Mouse (Mus musculus): ENCODE results near the gene Coasy. TPM values are rescaled to one million over a fixed set of nuclear protein-coding genes. Genes with fewer than 3 reads are reported as not detected.

The Coasy gene
- 39.1 and 40.5 TPM in 2 replicates for polyA plus RNA-seq (2014; fragmentation: Nextera tagmentation; extraction: Ambion mirVana)

DNA sequence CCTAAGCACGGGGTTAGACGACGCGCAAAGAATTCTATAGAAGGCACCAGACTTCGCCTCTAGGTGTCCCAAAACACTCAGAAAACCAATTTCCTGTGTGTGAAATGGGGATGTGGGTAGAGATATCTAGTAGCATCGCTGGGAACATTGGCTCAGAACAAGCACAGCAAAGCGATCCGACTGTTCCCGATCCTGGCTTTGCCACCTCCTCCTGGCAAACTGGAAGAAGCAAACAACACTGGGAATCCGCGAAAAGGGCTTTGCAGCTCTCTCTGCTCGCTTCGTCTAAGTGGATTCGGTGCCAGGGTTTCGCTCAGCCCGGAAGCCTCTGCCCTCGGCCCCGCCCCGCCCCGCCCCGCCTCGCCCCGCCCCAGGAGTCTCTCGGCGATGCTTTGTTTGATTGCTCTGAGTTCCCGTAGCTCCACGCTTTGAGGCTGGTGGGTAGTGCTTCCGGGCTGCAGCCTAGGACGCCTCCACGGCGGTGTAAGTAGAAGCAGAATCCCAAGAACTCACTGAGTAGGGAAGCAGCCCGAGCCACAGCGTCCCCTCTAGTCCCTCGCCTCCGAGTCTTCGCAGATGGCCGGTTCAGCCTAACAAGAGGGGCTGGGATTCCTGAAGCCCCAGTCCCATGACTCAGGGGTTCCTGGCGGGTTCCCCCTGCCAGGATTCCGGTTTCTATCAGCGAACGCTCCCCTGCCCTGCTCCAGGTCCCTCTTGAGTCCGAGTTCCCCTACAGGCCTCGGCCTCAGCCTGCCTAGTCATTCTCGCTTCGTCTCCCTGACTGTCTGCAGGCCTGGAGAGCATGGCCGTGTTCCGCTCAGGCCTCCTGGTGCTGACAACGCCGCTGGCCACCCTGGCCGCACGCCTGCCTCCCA is at the start of gene Coasy:
TSS of gene Coasy (plus strand) at position 358 of the 875 bp plus-strand sequence.
- peak within 1 kb of the TSS; percentile 88 for H3K4me3 ChIP-seq (ENCODE audit: low read depth, low read length)
- peaks cover 10% of the 10 kb centered on the region; the same call in 1 of the 2 replicates for H3K36me3 ChIP-seq (ENCODE audit: control insufficient read depth, insufficient read depth, low read length)
- ATAC-seq (ENCODE audit: low read depth) = peak; percentile 92
- DNase-seq (ENCODE audit: low spot score) = peak; percentile 96
- H3K4me2 ChIP-seq (ENCODE audit: low read depth, low read length) = peak within 1 kb of the TSS; percentile 95
- H3K4me1 ChIP-seq (ENCODE audit: control insufficient read depth, insufficient read depth, low read length) = peaks cover 7% of the 10 kb centered on the region
- peak within 1 kb of the TSS; percentile 90 for H3K9ac ChIP-seq (ENCODE audit: low read depth, low read length)
- under 1% methylated on average over 34 of the region's 51 CpGs for WGBS
- H3K9me3 ChIP-seq (ENCODE audit: control insufficient read depth, low read length) = no peaks in the 10 kb centered on the region
- peak within 1 kb of the TSS; percentile 91 for H3K27ac ChIP-seq (replicated peaks; ENCODE audit: low read depth, low read length)
- peaks cover 43% of the 10 kb centered on the region for H3K27me3 ChIP-seq (replicated peaks; ENCODE audit: control insufficient read depth, insufficient read depth, low read length)

DNA sequence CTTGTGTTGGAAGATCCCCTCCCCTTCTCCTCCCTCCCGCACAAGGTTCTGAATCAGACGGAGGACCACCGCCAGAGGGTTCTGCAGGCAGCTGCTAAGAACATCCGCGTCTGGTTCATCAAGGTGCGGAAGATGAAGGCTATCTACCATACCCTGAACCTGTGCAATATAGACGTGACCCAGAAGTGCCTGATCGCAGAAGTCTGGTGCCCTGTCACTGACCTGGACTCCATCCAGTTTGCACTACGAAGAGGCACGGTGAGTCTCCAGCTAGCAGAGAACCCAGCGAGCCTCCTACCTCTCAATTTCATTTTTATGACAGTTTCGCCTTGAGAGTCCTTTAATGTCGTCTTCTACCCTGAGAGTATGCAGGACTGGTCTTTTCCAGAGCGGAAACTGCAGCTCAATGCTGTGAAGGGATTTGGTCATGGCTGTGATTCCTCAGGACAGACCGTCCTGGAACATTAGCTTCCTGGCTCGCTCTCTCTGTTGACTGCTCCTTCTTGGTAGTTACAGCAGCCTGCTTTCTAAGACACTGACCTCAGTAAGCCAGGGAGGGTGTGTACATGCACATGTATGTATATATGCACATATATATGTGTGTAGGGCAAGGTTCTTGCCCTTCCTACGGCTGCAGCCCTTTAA is 48.4 kb upstream of the Coasy start:
- no peak for DNase-seq (ENCODE audit: low spot score)
- ATAC-seq (ENCODE audit: low read depth) = no peak
- Histone ChIP-seq H3K4me1 (ENCODE audit: control insufficient read depth, insufficient read depth, low read length) (no peaks in the 10 kb centered on the region), H3K4me3 (ENCODE audit: low read depth, low read length) (no peak overlapping the region), H3K9me3 (ENCODE audit: control insufficient read depth, low read length) (no peaks in the 10 kb centered on the region), H3K4me2 (ENCODE audit: low read depth, low read length) (no peak overlapping the region), H3K36me3 (ENCODE audit: control insufficient read depth, insufficient read depth, low read length) (peaks cover 82% of the 10 kb centered on the region), H3K27ac (replicated peaks; ENCODE audit: low read depth, low read length) (no peak overlapping the region), H3K27me3 (replicated peaks; ENCODE audit: control insufficient read depth, insufficient read depth, low read length) (no peaks in the 10 kb centered on the region), H3K9ac (ENCODE audit: low read depth, low read length) (no peak overlapping the region)
- 95% methylated on average over 17 of the region's 17 CpGs for WGBS

DNA sequence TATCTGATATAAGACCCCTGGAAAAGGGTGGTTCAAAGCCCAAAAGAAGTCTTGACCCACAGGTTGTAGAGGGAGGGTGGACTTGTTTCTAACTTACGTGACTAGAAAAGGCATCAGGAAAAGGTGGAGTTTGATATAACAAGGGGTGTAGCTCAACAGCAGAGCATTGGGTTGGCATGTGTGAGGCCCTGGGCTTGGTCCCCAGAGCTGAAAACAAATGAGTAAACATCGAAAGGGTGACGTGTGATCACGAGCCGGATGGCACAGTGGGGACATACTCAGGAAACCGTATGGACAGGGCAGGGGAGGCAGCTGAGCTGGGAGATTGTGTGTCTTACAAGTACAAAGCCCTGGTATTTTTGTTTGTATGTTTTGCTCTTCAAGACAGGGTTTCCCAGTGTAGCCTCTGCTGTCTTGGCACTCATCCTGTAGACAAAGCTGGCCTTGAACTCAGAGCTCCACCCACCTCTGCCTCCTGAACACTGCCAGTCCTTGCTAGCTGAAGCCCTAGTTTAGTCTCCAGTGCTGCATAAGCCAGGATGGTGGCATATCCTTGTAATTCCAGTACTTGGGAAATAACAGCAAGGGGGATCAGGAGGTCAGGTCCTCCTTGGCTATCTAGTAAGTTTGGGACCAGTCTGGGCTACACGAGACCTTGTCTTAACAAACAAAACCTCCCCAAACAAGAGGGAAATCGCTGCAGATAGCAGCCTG is 47.6 kb upstream of the Coasy start:
- no peak for DNase-seq (ENCODE audit: low spot score)
- WGBS = 88% methylated on average over 8 of the region's 8 CpGs
- ATAC-seq (ENCODE audit: low read depth) = no peak

DNA sequence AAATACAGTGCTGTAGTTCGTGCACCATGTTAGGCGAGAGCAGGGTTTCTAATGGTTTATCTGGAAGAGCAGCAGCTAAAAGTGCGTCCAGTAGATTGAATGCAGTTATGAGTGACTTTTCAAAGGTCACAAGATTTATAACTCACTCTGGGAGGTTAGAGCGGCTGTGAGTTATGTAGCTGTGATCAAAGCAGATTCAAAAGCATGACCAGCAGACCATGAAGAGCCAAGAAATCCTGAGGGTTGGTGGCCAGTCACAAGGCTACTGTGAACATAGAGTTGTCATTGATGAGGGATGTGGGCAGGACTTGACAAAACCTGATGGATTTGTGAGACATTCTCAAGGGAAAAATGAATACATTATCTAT is 47.1 kb upstream of the Coasy start:
- H3K9ac ChIP-seq (ENCODE audit: low read depth, low read length) = no peak overlapping the region
- H3K36me3 ChIP-seq (ENCODE audit: control insufficient read depth, insufficient read depth, low read length) = peaks cover 81% of the 10 kb centered on the region
- no peaks in the 10 kb centered on the region for H3K9me3 ChIP-seq (ENCODE audit: control insufficient read depth, low read length)
- no peak for DNase-seq (ENCODE audit: low spot score)
- H3K4me2 ChIP-seq (ENCODE audit: low read depth, low read length) = no peak overlapping the region
- no peaks in the 10 kb centered on the region for H3K27me3 ChIP-seq (replicated peaks; ENCODE audit: control insufficient read depth, insufficient read depth, low read length)
- H3K4me1 ChIP-seq (ENCODE audit: control insufficient read depth, insufficient read depth, low read length) = no peaks in the 10 kb centered on the region
- ATAC-seq (ENCODE audit: low read depth) = no peak
- 85% methylated on average over 4 of the region's 4 CpGs for WGBS
- no peak overlapping the region for H3K27ac ChIP-seq (replicated peaks; ENCODE audit: low read depth, low read length)
- H3K4me3 ChIP-seq (ENCODE audit: low read depth, low read length) = no peak overlapping the region

More for the DNA sequence above, 47.6 kb upstream of the Coasy start:
- H3K27me3 ChIP-seq (replicated peaks; ENCODE audit: control insufficient read depth, insufficient read depth, low read length) = no peaks in the 10 kb centered on the region
- H3K36me3 ChIP-seq (ENCODE audit: control insufficient read depth, insufficient read depth, low read length) = peaks cover 80% of the 10 kb centered on the region
- no peaks in the 10 kb centered on the region for H3K4me1 ChIP-seq (ENCODE audit: control insufficient read depth, insufficient read depth, low read length)
- H3K27ac ChIP-seq (replicated peaks; ENCODE audit: low read depth, low read length) = no peak overlapping the region
- H3K4me3 ChIP-seq (ENCODE audit: low read depth, low read length) = no peak overlapping the region
- no peaks in the 10 kb centered on the region for H3K9me3 ChIP-seq (ENCODE audit: control insufficient read depth, low read length)
- H3K9ac ChIP-seq (ENCODE audit: low read depth, low read length) = no peak overlapping the region
- H3K4me2 ChIP-seq (ENCODE audit: low read depth, low read length) = no peak overlapping the region

DNA sequence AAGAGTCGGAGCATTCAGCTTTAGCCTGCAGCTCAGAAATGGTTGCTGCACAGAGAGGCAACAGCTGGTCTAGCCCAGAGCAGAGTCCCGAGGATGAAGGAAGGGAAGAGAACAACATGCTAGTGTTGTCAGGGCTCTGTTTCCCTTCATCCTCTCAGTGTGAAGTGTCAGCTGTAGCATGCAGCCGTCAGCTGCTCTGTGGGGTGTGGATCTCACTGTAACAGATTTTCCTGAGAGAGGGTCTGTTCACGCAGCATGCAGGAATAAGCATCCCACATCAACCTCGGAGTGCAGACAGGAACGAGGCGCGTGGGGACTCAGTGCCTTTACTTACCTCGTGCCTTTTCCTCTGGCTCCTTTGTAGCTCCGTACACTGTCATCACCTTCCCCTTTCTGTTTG is 44.6 kb upstream of the Coasy start:
- H3K27me3 ChIP-seq (replicated peaks; ENCODE audit: control insufficient read depth, insufficient read depth, low read length) = no peaks in the 10 kb centered on the region
- DNase-seq (ENCODE audit: low spot score) = no peak
- no peak for ATAC-seq (ENCODE audit: low read depth)
- H3K27ac ChIP-seq (replicated peaks; ENCODE audit: low read depth, low read length) = no peak overlapping the region
- WGBS = 74% methylated on average over 10 of the region's 10 CpGs
- no peak overlapping the region for H3K9ac ChIP-seq (ENCODE audit: low read depth, low read length)
- H3K36me3 ChIP-seq (ENCODE audit: control insufficient read depth, insufficient read depth, low read length) = peaks cover 75% of the 10 kb centered on the region
- no peak overlapping the region for H3K4me2 ChIP-seq (ENCODE audit: low read depth, low read length)
- H3K4me3 ChIP-seq (ENCODE audit: low read depth, low read length) = no peak overlapping the region
- no peaks in the 10 kb centered on the region for H3K9me3 ChIP-seq (ENCODE audit: control insufficient read depth, low read length)
- H3K4me1 ChIP-seq (ENCODE audit: control insufficient read depth, insufficient read depth, low read length) = no peaks in the 10 kb centered on the region

DNA sequence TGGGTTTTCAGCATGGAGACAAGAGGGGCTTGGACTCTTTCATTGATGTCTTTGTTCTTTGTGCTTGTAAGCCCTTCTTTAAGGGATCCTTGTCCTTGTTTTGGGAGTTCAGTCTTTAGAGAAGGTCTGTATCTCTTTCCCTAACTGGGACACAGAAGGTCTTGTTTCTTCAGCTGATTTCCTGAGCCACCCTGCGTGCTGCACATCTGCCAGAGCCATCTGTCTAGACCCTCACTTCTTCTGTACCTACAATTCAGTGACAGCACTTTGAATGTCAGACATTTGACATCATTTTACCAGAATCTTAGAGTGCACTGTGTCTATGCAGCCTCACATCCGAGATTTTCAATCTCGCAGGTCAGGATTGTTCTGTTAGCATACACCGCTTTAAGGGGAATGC is 36.5 kb upstream of the Coasy start:
- Histone ChIP-seq H3K9me3 (ENCODE audit: control insufficient read depth, low read length) (no peaks in the 10 kb centered on the region), H3K4me1 (ENCODE audit: control insufficient read depth, insufficient read depth, low read length) (no peaks in the 10 kb centered on the region), H3K27ac (replicated peaks; ENCODE audit: low read depth, low read length) (no peak overlapping the region), H3K27me3 (replicated peaks; ENCODE audit: control insufficient read depth, insufficient read depth, low read length) (no peaks in the 10 kb centered on the region), H3K4me2 (ENCODE audit: low read depth, low read length) (no peak overlapping the region), H3K4me3 (ENCODE audit: low read depth, low read length) (no peak overlapping the region), H3K9ac (ENCODE audit: low read depth, low read length) (no peak overlapping the region), H3K36me3 (ENCODE audit: control insufficient read depth, insufficient read depth, low read length) (peaks cover 77% of the 10 kb centered on the region)
- WGBS = 90% methylated on average over 4 of the region's 4 CpGs
- no peak for ATAC-seq (ENCODE audit: low read depth)
- DNase-seq (ENCODE audit: low spot score) = no peak

DNA sequence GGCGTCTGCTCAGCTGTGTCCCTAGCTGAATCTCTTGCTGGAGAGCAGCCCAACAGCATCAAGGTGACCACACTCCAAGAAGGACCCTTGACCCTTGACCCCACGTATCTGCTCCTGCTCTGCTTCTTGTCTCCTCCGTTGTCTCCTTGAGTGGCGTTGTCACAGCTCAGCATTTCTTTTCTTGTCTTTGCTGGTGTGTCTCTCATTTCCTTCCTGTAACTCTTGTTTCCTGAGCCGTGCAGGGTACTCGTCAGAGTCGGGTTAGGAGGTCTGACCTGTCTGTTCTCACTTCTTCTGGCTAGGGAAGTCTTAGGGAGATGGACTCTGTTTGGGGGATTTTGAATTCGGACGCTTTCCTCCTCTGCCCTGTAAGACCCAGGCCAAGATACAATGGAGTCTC is 35.9 kb upstream of the Coasy start:
- H3K27me3 ChIP-seq (replicated peaks; ENCODE audit: control insufficient read depth, insufficient read depth, low read length) = no peaks in the 10 kb centered on the region
- H3K36me3 ChIP-seq (ENCODE audit: control insufficient read depth, insufficient read depth, low read length) = peaks cover 78% of the 10 kb centered on the region
- no peak overlapping the region for H3K4me2 ChIP-seq (ENCODE audit: low read depth, low read length)
- DNase-seq (ENCODE audit: low spot score) (no peak), ATAC-seq (ENCODE audit: low read depth) (no peak)
- no peak overlapping the region for H3K9ac ChIP-seq (ENCODE audit: low read depth, low read length)
- WGBS = 60% methylated on average over 9 of the region's 9 CpGs
- H3K4me3 ChIP-seq (ENCODE audit: low read depth, low read length) = no peak overlapping the region
- H3K9me3 ChIP-seq (ENCODE audit: control insufficient read depth, low read length) = no peaks in the 10 kb centered on the region
- no peak overlapping the region for H3K27ac ChIP-seq (replicated peaks; ENCODE audit: low read depth, low read length)
- no peaks in the 10 kb centered on the region for H3K4me1 ChIP-seq (ENCODE audit: control insufficient read depth, insufficient read depth, low read length)

DNA sequence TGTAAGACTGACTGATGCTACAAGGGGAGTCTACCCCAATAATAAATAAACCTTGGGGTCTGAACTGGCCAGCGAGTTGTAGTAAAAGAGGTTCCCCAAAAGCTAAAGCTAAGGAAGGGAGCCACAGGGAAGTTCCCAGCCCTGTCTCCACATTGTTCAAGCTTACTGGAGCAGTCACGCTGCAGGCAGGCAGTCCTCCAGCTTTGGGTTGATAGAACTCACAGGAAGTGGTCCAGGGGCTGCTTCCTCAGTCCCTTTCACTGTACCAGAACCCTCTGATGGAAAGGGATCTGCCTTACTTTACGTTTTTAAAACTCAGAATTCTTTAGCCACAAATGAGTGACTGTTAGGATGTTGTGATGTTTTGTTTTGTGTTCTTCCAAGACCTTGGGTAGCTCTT is 34.9 kb upstream of the Coasy start:
- no peak overlapping the region for H3K9ac ChIP-seq (ENCODE audit: low read depth, low read length)
- H3K9me3 ChIP-seq (ENCODE audit: control insufficient read depth, low read length) = no peaks in the 10 kb centered on the region
- no peak overlapping the region for H3K4me3 ChIP-seq (ENCODE audit: low read depth, low read length)
- H3K4me2 ChIP-seq (ENCODE audit: low read depth, low read length) = no peak overlapping the region
- no peak for ATAC-seq (ENCODE audit: low read depth)
- WGBS = 91% methylated on average over 3 of the region's 3 CpGs
- H3K27me3 ChIP-seq (replicated peaks; ENCODE audit: control insufficient read depth, insufficient read depth, low read length) = no peaks in the 10 kb centered on the region
- no peak for DNase-seq (ENCODE audit: low spot score)
- H3K27ac ChIP-seq (replicated peaks; ENCODE audit: low read depth, low read length) = no peak overlapping the region
- H3K36me3 ChIP-seq (ENCODE audit: control insufficient read depth, insufficient read depth, low read length) = peaks cover 82% of the 10 kb centered on the region
- H3K4me1 ChIP-seq (ENCODE audit: control insufficient read depth, insufficient read depth, low read length) = no peaks in the 10 kb centered on the region
